Mouse (Mus musculus) thymus, postnatal 4 days (tissue): ENCODE results near the gene Gm20388.
A peak's percentile ranks its signal among the peaks of the same experiment; 100 is the strongest.
"Not testable (repeated sequence)": the region's sequence is repeated elsewhere in the genome, so short reads cannot be mapped to it uniquely, and the experiment has no call there.

Source experiments
- DNase-seq: peaks from one replicate; pipeline ENCODE4 v3.0.0; 2021

The Gm20388 gene

DNA sequence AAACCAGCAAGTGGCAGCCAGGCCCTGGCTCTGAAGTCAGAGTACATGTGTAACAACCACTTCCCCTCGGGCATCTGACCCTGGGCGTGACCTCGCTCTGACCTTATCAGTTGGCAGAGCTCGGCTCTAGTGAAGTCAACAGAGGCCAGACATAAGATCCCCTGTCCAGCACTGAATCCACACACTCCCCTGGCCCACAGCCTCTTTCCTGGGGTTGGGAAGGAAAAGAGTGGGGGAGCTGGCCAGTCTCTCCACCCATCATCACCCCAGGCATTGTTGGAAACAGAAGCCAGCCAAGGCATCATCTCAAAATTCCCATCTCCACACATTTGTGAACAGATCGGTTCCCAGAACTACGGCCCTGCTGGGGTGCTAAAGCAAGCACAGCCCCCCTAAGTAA lies 1507.4 kb downstream of the Gm20388 start:
- DNase-seq = no peak

DNA sequence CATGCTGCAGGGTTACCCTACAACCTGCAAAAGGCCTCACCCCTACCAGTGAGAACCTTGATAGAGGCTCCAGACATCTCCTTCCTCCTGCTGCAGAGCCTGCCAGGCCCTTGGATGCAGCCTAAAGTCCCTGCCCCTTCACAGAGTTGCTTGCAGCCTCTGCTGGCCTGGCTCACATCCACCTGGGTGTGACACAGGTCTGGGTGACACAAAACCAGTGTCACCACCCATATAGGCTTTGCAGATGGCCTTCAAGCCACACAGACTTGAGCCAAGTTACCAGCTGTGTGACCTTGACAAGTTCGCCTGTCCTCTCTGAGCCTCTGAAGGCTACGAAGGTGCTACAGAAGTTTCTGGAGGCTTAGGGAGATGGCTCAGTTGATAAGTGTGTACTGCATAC lies 1508.9 kb downstream of the Gm20388 start:
- no peak for DNase-seq

DNA sequence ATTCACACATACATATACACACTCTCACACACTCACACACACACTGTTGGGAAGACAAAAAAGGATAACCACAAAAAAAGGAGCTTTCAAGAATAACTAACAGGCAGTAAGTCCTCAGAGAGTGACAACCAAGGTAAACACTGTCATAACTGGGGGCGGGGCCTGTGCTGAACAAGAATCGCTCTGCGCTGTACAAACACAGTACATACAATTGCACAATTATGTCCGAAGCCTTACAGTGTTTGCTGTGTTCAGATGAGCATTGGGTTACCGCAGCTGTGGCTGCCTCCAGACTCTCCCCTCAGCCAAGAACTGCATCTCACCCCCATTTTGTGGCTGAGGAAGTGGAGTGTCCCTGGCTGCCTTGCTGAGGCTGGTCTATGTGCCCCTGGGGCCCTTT lies 1510.4 kb downstream of the Gm20388 start:
- DNase-seq = no peak

DNA sequence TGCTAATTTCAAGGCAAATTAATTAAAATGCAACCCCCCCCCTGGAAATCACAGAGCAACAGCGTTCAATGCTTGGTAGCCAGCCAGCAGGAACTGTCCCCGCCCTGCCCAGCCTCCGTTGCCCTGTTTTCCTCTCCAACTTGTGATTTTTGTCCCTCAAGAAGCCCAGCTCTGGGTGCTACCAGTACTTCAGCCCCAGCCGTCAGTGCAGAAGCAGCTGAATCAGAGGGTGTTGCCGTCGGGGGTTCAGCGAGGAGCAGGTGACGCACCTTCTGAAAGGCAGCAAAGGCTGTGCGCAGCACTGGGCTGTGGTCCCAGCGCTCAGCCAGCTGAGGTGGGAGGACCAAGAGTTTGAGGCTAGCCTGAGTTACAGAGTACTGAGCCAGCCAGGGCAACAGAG lies 1513.4 kb downstream of the Gm20388 start:
- no peak for DNase-seq

DNA sequence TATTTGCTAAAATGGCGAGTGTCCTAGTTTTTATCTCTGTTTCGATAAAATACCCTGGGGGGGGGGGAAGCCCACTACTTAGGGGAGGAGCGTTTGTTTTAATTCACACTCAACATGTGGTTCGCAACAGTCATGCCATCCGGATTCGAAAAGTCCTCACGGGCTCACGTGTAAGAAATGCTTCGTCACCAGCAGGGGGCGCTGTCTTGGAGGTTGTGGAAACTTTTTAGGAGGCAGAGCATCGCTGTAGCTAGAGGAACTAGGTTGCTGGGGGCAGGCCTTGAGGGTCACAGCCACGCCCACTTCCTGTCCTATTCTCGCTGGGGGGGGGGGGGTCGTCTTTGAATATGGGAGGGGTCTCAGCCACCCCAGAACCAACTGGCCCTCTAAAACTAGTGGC lies 1514.0 kb downstream of the Gm20388 start:
- peak; percentile 42 for DNase-seq

DNA sequence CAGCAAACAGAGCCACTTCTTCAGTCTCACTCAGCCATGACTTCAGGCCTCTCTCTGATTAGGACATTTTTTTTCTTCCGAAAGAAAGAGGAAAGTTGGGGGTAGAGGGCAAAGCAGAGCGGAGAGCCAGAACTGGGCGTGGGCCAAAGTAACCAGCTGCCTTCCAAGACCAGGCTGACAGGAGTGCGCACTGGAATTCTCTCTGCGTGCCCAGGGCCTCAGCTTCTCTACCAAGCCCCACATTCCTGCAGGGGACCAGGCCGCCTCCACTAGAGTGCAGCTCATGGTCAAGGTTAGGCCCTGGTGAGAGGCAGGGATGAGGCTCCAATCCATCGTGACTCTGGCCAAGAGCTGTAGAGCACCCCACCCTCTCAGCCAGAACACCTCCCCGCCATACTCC lies 1520.9 kb downstream of the Gm20388 start:
- DNase-seq = no peak

DNA sequence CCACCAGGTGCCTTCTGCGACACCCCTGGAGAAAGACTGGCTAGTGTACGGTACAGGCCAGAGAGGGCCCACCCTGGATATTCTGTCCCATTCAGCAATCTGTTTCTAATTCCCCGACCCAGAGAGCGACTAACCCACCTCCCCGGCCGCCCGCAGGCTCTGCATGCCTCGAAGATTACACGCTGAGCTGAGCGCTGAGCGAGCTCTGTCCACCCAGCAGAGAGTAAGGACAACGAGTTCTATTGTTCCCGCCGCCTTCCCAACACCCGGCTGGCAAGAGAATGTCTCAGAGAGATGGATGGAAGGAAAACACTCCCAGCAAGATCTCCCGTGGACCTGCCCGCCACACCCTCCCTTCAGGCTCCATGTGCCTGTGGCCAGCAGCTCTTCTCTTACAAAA lies 1522.8 kb downstream of the Gm20388 start:
- DNase-seq = no peak

DNA sequence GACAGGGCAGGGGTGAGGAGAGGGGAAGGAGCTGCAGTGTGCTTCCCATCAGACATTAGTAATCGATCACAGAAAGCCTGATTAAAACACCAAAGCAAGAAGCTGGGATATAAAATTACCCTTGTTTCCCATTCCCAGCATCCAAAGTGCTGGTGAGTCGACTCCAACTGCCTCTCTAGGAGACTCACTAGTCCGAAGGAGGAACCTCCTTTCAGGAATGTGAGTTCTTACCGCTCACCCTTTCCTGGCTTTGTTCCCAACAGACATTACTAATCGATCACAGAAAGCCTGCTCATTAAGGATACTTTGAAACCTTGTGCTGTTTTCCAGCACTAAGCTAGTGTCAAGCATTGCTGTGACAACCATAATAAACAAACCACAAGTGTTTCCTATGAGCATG lies 1526.0 kb downstream of the Gm20388 start:
- no peak for DNase-seq

DNA sequence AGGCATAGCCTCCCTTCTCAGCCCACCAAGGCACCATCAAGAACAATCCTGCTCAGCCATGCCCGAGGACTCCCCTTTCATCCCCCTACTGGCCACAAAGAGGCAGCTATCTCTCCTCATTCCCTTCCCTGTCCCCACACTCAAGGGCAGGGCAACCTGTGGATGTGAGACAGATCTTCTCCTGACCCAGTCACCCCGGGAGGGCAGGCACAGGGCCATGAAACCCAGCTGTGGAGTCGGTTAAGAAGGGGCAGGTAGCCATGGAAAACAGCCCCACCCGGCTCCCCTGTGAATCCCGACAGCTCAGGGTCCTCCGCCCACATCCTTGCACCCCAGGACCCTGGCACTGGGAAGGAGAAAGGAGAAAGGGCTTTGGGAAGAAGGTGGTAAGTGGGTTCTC lies 1526.9 kb downstream of the Gm20388 start:
- DNase-seq = no peak

DNA sequence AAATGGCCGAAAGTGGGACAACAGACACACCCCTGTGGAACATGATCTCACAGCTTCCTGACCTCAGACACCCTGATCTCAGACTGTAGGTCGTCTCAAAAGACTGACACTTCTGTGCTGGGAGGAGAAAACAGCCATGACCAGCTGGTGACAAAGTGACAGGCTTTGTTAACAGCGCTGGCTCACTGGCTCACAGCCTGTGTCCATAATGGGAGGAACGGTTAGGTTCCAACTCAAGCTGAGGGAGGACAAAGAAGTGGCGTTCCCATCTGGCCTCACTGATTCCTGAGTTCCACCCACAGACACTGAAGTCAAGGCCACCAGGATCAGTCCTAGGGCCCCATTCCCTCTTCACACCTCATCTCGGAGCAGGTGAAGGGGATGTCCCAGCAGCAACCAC lies 1527.5 kb downstream of the Gm20388 start:
- DNase-seq = no peak

DNA sequence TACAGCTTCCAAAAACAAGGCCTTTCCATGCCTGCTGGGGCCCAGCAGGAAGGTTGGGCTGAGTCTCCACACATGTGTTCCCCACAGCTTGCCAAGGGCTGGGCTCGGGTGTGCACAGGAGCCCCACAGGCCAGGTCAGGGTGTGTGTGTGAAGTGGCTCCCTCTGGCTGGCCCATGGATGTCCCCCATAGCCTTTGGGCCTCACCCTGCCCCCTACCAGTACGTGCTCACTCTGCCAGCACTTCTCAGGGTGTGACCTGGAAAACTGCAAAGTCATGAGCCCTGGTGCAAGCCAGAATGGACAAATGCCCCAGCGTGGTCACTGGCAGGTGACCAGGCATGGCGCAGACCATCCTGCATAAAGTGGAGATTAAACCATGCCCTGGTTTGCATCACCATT lies 1528.7 kb downstream of the Gm20388 start:
- no peak for DNase-seq

DNA sequence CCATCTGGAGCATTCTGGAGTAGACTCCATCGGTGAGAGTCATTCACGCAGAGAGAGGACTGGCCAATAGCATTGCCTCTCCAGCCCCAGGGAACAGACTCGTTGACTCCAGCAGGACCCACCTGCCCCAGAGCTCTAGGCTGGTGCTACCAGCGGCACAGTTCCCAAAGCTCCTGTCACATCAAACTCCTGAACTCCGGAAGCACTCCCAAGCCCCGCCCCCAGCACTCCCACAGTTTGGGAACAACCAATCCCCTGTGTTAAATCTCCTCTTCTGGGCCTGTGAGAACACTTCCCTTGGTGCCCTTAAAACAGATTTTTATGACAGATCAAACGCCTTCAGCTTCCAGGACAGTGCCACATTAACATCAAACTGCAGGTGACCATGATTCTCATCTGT lies 1532.7 kb downstream of the Gm20388 start:
- no peak for DNase-seq

DNA sequence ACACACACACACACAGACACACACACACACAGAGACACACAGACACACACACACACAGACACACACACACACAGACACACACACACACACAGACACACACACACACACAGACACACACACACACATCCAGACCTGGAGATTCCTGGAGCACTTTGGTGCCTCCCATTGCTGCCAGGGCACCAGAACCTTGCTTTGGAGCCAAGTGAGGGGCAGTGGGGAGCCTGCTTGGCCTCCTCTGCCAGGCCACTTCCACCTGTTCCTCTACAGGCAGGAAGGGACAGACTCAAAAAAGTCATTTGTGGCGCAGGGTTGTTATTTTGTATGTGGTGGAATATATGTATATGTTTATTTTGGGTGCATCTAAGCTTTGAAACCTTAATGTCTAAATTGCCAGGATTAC lies 1533.9 kb downstream of the Gm20388 start:
- DNase-seq = not testable (repeated sequence)

DNA sequence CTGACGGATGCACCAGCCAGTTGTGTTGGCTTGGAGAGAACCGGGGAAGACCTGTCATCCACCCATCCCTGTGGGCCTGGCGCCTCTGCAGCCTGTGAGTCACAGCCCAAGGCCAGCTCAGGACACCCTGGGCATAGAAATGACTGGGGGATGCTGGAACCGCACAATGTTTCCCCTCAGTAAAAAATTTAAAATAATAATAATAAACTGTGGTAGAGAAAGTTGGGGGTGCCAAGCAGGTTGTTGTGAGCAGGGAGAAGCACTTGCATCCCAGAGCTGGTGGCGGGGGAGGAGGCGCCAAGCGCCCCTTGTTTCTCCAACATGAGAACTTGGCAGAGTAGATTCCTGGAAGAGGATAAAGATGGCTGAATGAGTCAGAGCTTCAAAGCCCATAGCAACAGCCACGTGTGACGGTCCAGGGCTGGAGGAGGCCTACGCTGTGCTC lies 1534.4 kb downstream of the Gm20388 start:
- no peak for DNase-seq

DNA sequence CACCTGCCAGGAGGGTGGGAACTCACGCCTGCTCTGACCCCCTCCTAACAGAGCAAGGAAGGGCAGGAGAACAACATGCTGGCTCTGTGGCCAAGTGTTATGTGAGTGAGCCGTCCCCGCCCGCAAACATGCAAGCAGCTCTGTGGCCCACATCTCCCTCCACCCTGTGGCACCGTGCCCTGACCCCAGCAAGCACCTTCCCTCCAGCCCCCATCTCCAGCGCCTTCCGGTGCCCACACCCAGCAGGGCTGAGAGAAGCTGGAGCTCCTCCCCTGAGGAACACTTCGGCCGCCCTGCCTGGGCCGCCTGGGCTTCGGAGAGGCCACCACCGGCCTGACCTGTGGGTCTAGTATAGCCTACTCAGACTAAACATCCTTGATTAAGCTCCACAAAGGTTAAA lies 1535.5 kb downstream of the Gm20388 start:
- DNase-seq = no peak

DNA sequence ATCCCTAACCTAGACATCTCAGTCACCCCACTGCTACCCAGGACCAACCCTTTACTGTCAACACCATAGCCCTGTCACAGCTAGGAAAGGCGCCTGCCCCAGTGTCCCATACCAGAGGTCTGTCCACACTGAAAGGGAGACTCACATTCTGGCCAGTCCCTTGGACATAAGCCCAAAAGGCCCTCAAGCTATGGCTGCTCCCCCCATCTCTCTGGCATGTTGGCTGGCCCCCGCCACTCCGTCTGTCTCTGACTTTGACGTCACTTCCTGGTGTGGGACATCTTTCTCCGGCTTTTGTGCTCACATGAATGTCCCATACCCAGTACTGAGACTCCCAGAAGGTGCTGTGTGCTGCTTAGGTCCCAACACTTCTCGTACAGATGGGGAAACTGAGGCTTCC lies 1536.2 kb downstream of the Gm20388 start:
- DNase-seq = no peak

DNA sequence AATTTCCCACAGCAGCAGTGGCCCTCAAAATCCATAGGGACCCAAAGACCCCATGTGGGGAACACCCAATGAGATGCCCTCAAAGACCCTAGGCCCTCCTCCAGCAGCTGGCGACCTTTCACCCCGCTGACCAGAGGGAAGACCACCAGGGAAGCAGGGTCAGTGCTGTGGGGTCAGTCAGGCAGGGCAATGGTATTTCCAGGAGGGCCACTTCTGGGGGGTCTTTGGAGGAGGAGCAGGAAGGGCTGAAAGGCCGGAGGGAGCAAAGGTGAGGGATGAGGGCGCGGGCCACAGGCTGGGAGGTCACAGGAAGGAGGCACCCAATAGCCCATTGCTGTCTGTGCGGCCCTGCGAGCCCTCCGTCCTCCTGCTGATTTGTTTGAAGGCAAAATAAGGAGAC lies 1539.6 kb downstream of the Gm20388 start:
- DNase-seq = no peak

DNA sequence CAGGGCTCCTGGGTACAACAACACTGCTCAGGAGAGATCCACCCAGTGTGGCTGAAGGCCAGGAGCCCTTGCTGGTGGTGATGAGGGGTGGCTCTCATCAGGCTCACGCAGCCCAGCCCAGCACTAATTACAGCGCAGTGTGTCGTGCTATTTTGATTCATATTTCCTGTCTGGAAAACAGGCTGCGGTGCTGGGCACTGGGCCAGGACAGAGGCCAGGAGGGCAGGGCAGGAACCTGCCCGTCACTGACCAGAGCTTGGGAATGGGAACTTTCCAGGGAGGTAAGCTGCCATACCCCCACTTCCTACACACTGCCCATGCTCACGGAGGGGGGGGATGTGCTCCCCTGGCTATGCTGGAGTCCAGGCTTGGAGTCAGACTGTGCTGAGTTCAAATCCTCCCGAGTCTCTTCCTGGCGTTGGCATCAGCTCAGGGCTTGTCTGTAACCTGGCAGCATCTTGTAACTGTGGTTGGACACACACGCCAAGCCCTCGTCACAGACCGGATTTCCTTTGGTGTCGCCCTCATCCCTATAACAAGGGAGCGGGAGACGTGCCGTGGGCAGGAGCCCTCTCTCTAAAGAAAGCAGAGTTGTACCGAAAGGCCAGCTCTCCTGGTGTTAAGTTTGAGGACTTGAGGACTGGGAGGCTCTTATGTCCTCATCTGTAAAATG lies 1540.9 kb downstream of the Gm20388 start:
- no peak for DNase-seq

DNA sequence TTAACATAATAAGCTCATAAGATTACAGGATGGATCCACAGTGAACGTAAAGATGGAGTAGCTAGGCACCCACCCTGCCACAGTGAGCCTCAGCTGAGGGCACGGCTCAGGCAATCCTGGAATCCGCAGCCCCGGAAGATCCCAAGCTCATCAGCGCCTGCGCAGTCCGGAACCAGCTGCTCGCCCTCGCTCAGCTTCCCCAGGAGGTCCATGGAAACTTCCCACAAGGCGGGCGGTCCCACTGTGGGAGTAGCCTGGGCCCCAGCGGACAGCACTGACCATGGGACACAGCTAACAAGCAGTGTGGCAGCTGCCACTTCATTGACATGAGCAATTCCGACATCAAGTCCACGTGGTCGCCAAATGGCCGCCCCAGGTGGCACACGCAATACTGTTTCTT lies 1544.1 kb downstream of the Gm20388 start:
- DNase-seq = no peak

DNA sequence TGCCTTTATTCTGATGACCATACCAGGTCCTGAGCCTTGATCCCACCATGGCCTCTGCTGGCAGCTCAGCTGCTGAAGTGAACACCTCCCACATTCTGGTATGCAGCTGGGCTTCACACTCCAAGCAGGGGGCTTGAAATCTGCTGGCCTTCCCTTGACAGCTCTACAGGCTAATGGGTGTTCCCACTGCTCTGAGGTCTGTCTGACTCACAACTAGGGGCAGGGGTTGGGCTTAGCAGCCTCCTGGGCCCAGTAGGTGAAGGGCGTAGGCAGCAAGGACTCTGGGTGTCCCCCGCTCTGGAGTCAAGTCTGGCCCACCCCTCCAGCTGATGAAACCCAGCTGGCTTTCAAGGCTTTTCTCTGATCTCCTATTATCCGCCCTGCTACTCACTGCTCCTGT lies 1550.6 kb downstream of the Gm20388 start:
- no peak for DNase-seq

DNA sequence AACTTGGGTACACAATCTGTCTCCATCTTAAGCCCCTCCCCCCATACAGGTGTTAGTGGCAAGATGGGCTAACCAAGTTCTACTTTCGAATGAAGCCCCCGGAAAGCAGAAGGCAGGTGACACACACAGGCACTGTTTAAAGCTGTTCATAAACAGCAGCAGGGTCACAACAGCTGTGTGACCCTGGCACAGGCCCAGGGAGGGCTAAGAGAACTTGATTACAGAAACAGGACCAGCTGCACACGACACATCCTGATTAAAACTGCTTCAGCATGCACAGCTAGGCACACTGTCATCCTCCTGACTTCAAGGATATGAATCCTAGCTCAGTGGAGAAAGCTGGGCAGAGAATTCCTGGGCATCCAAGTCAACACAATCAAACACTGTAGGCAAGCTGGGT lies 1551.5 kb downstream of the Gm20388 start:
- no peak for DNase-seq

DNA sequence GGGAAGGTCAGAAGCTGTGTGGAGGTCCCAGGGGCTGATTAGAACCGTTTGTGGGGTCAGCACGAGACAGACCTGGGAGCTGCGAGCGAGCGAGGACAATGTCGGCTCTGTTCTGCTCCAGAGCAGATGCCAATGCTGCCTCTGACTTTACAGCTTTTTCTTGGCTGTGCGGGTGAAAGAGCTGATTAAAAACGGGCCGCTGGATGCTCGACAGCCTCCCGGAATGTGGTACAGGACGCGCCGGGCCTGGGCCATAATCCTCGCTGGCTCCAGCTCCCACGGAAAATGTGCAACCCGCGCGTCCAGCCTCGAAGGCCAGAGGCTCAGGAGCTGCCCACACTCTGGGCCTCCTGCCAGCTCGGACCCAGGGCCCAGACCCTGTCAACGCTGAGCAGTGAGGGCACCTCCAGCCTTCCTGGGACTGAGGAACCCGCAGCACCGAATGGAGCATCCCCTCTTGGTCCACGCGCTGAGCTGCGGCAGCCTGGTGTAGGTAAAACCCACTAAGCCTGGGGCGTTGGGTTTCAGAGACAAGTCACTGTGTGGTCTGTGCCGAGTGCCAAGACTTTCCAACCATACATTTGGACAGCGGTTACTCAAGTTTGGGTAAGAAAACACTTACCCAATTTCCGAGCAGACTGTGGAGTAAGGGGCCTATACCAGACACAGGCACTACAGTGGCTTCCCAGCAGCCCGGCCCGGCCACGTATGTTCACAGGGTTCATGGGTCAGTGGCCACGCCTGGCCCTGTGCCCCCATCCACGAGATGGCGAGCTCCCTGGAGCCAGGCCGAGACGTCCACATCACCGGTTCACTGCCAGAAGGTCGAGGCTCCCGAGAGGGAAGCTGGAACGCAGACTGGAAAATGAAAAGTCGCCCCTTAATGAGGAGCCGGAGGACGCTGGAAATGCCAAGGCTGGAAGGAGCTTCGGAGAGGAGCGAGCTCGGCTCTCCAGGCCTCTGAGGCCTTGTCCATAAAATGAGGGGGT lies 1557.7 kb downstream of the Gm20388 start:
- no peak for DNase-seq

DNA sequence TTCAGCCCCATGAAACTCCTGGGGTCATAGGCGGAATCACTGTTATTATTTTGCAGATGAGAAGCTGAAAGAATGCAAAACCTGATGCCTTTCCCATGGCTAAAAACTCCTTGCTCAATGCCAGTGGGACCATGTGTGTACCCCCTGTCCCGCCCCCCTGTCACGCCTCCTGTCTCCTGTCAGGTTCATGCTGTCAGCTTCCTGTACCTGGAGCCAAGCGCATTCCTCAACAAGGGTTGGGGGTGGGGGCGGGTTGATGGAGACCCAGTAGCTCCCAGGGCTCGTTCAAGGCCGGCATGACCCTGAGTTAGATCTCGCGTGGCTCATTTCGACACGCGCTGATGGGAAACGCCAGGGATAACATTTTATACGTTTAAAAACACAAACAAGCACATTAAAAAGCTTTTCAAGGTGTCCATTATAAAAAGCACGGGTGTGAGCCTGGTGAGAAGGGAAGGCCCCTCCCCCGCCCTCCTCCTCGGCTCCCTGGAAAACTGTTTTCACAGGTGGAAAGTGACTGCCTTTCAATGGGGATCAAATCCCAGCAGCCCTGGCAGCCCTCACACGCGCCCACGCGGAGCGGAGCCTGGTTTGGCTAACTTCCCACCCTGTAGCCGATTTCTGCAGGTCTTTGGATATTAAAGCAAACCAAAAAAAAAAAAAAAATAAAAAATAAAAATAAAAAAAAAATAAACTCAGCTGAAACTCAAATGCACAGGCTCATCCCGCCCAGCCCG lies 1563.7 kb downstream of the Gm20388 start:
- no peak for DNase-seq

DNA sequence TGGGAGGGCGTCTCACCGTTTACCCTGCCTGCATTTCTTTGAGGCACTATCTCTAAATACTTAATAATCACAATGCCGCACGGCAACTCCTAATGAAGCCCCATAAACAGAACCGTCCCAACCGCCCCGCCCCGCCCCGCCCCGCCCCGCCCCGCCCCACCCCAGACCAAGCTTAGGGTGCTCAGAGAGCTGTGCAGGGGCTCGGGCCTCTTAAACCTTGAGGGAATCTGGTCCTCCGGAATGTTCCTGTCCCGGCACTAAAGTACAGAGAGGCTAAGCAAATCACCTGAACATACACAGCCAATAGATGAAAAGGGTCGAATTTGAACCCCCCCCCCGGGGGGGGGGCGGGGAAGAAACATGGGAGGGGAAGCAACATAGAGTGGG lies 1564.2 kb downstream of the Gm20388 start:
- DNase-seq = no peak
